Mouse (Mus musculus) spleen, adult 10 weeks (tissue): Measurements from ENCODE around the gene Hmgn5. TPM values are rescaled to one million over a fixed set of nuclear protein-coding genes. Genes with fewer than 3 reads are reported as not detected.

ENCODE experiments used
- polyA plus RNA-seq: library from polyadenylated mRNA; stranded (reverse); fragments of 350-450 nt; fragmentation: Illumina TruSeq; extraction: RNeasy Lipid Tissue Mini Kit (QIAGEN cat#74804); gene quantifications from one replicate; pipeline ENCODE4 v1.2.3, GENCODE M21; 2015; ENCODE audit warnings: low replicate concordance; ENCODE audit not compliant: insufficient read depth

The Hmgn5 gene
- 45.2 TPM for polyA plus RNA-seq

DNA sequence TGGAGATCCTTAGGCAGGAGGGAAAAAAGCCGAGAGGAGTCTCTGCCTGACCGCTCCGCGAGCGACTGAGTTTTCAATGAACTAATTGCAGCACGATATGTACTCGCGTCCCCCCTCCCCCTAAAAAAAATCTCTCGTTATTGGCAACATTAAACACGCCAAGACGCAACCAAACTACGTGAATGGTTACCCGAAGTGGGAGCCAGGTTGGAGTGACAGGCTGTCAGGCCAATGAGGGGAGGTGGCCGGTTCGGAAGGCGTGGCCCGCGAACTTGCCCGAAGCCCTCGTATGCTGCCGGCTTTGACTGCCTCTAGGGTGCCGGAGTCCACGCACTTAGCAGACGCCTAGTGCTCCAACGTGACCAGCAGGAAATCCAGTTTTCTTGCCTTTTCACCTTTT lies at the start of gene Hmgn5:
Gene Hmgn5, minus strand, starts transcription at position 122 of the 400 bp plus-strand sequence.

Other genes with a start within 250 kb of the Hmgn5 start
- gene Brwd3, start 179.0 kb downstream of the Hmgn5 start, polyA plus RNA-seq: 12.6 TPM
- 145 TPM for gene Sh3bgrl, start 82.0 kb upstream of the Hmgn5 start, polyA plus RNA-seq
- 35.7 TPM for gene Gm6377, start 183.4 kb upstream of the Hmgn5 start, polyA plus RNA-seq